Mouse (Mus musculus): ENCODE data around the gene Lrrc8b. TPM values are rescaled to one million over a fixed set of nuclear protein-coding genes. Genes with fewer than 3 reads are reported as not detected.

Lrrc8b gene
- polyA plus RNA-seq, 1 experiment from 2014 or later, result 18.5 TPM

- Histone ChIP-seq H3K27me3 (ENCODE audit: control insufficient read depth, insufficient read depth, low read depth, low read length) (no peaks in the 10 kb centered on the region), H3K36me3 (ENCODE audit: control insufficient read depth, insufficient read depth, low read length) (no peaks in the 10 kb centered on the region), H3K27ac (ENCODE audit: low read length) (no peak overlapping the region), H3K9me3 (replicated peaks; ENCODE audit: control insufficient read depth, low read length, poor library complexity, severe bottlenecking) (no peaks in the 10 kb centered on the region), H3K9ac (ENCODE audit: low read depth, low read length) (no peak overlapping the region), H3K4me3 (ENCODE audit: low read depth, low read length) (no peak overlapping the region), H3K4me2 (ENCODE audit: low read length) (no peak overlapping the region), H3K4me1 (ENCODE audit: control insufficient read depth, insufficient read depth, low read length) (no peaks in the 10 kb centered on the region)
- 91% methylated on average over 5 of the region's 6 CpGs for WGBS
- ATAC-seq, result no peak
Observed at GRCm38 (mm10) chr5:105401536-105401935, 14.0 kb upstream of the Lrrc8b start.

- Histone ChIP-seq H3K9me3 (replicated peaks; ENCODE audit: control insufficient read depth, low read length, poor library complexity, severe bottlenecking) (no peaks in the 10 kb centered on the region), H3K4me3 (ENCODE audit: low read depth, low read length) (no peak overlapping the region), H3K4me1 (ENCODE audit: control insufficient read depth, insufficient read depth, low read length) (no peaks in the 10 kb centered on the region), H3K4me2 (ENCODE audit: low read length) (no peak overlapping the region), H3K27me3 (ENCODE audit: control insufficient read depth, insufficient read depth, low read depth, low read length) (no peaks in the 10 kb centered on the region), H3K36me3 (ENCODE audit: control insufficient read depth, insufficient read depth, low read length) (no peaks in the 10 kb centered on the region), H3K27ac (ENCODE audit: low read length) (no peak overlapping the region), H3K9ac (ENCODE audit: low read depth, low read length) (no peak overlapping the region)
- WGBS, result 7% methylated on average over 8 of the region's 8 CpGs
- no peak for ATAC-seq
Observed at GRCm38 (mm10) chr5:105404961-105405360, 10.6 kb upstream of the Lrrc8b start.

- no peaks in the 10 kb centered on the region for H3K4me1 ChIP-seq (ENCODE audit: control insufficient read depth, insufficient read depth, low read length)
- ATAC-seq, result no peak
- WGBS, result 88% methylated on average over 5 of the region's 5 CpGs
Observed at GRCm38 (mm10) chr5:105407661-105408060, 7.9 kb upstream of the Lrrc8b start.

GRCm38 (mm10) chr5:105409092-105409491, 6.5 kb upstream of the Lrrc8b start:
- 92% methylated on average over 4 of the region's 4 CpGs for WGBS

More at GRCm38 (mm10) chr5:105407661-105408060, 7.9 kb upstream of the Lrrc8b start:
- no peaks in the 10 kb centered on the region for H3K27me3 ChIP-seq (ENCODE audit: control insufficient read depth, insufficient read depth, low read depth, low read length)
- H3K4me3 ChIP-seq (ENCODE audit: low read depth, low read length), result no peak overlapping the region
- H3K9ac ChIP-seq (ENCODE audit: low read depth, low read length), result no peak overlapping the region
- no peak overlapping the region for H3K27ac ChIP-seq (ENCODE audit: low read length)
- no peak overlapping the region for H3K4me2 ChIP-seq (ENCODE audit: low read length)
- H3K9me3 ChIP-seq (replicated peaks; ENCODE audit: control insufficient read depth, low read length, poor library complexity, severe bottlenecking), result no peaks in the 10 kb centered on the region
- no peaks in the 10 kb centered on the region for H3K36me3 ChIP-seq (ENCODE audit: control insufficient read depth, insufficient read depth, low read length)

GRCm38 (mm10) chr5:105410521-105411293, 4.9 kb upstream of the Lrrc8b start:
- H3K4me2 ChIP-seq (ENCODE audit: low read length), result no peak overlapping the region
- no peaks in the 10 kb centered on the region for H3K9me3 ChIP-seq (replicated peaks; ENCODE audit: control insufficient read depth, low read length, poor library complexity, severe bottlenecking)
- no peaks in the 10 kb centered on the region for H3K36me3 ChIP-seq (ENCODE audit: control insufficient read depth, insufficient read depth, low read length)
- no peaks in the 10 kb centered on the region for H3K27me3 ChIP-seq (ENCODE audit: control insufficient read depth, insufficient read depth, low read depth, low read length)
- ATAC-seq, result no peak
- peaks cover 4% of the 10 kb centered on the region; the same call in 1 of the 2 replicates for H3K4me1 ChIP-seq (ENCODE audit: control insufficient read depth, insufficient read depth, low read length)
- H3K4me3 ChIP-seq (ENCODE audit: low read depth, low read length), result no peak overlapping the region
- 62% methylated on average over 6 of the region's 6 CpGs for WGBS
- H3K27ac ChIP-seq (ENCODE audit: low read length), result no peak overlapping the region
- no peak overlapping the region for H3K9ac ChIP-seq (ENCODE audit: low read depth, low read length)

More at GRCm38 (mm10) chr5:105409092-105409491, 6.5 kb upstream of the Lrrc8b start:
- H3K9me3 ChIP-seq (replicated peaks; ENCODE audit: control insufficient read depth, low read length, poor library complexity, severe bottlenecking), result no peaks in the 10 kb centered on the region
- H3K4me1 ChIP-seq (ENCODE audit: control insufficient read depth, insufficient read depth, low read length), result no peaks in the 10 kb centered on the region
- no peak overlapping the region for H3K4me3 ChIP-seq (ENCODE audit: low read depth, low read length)
- no peak overlapping the region for H3K9ac ChIP-seq (ENCODE audit: low read depth, low read length)
- no peak for ATAC-seq
- no peaks in the 10 kb centered on the region for H3K36me3 ChIP-seq (ENCODE audit: control insufficient read depth, insufficient read depth, low read length)
- no peaks in the 10 kb centered on the region for H3K27me3 ChIP-seq (ENCODE audit: control insufficient read depth, insufficient read depth, low read depth, low read length)
- no peak overlapping the region for H3K4me2 ChIP-seq (ENCODE audit: low read length)
- no peak overlapping the region for H3K27ac ChIP-seq (ENCODE audit: low read length)

- WGBS, result 60% methylated on average over 4 of the region's 4 CpGs
- ATAC-seq, result no peak
- no peak overlapping the region for H3K27ac ChIP-seq (ENCODE audit: low read length)
Observed at GRCm38 (mm10) chr5:105411294-105411570, 4.3 kb upstream of the Lrrc8b start.

GRCm38 (mm10) chr5:105411768-105412167, 3.8 kb upstream of the Lrrc8b start:
- Histone ChIP-seq H3K9me3 (replicated peaks; ENCODE audit: control insufficient read depth, low read length, poor library complexity, severe bottlenecking) (no peaks in the 10 kb centered on the region), H3K27me3 (ENCODE audit: control insufficient read depth, insufficient read depth, low read depth, low read length) (no peaks in the 10 kb centered on the region), H3K4me3 (ENCODE audit: low read depth, low read length) (no peak overlapping the region), H3K27ac (ENCODE audit: low read length) (no peak overlapping the region), H3K36me3 (ENCODE audit: control insufficient read depth, insufficient read depth, low read length) (no peaks in the 10 kb centered on the region), H3K4me1 (ENCODE audit: control insufficient read depth, insufficient read depth, low read length) (peaks cover 8% of the 10 kb centered on the region; the same call in 1 of the 2 replicates), H3K9ac (ENCODE audit: low read depth, low read length) (no peak overlapping the region), H3K4me2 (ENCODE audit: low read length) (no peak overlapping the region)
- WGBS, result 84% methylated on average over 2 of the region's 2 CpGs
- no peak for ATAC-seq

More at GRCm38 (mm10) chr5:105411294-105411570, 4.3 kb upstream of the Lrrc8b start:
- H3K4me3 ChIP-seq (ENCODE audit: low read depth, low read length), result no peak overlapping the region
- no peak overlapping the region for H3K9ac ChIP-seq (ENCODE audit: low read depth, low read length)
- no peaks in the 10 kb centered on the region for H3K27me3 ChIP-seq (ENCODE audit: control insufficient read depth, insufficient read depth, low read depth, low read length)
- H3K36me3 ChIP-seq (ENCODE audit: control insufficient read depth, insufficient read depth, low read length), result no peaks in the 10 kb centered on the region
- H3K4me1 ChIP-seq (ENCODE audit: control insufficient read depth, insufficient read depth, low read length), result peaks cover 4% of the 10 kb centered on the region; the same call in 1 of the 2 replicates
- no peak overlapping the region for H3K4me2 ChIP-seq (ENCODE audit: low read length)
- no peaks in the 10 kb centered on the region for H3K9me3 ChIP-seq (replicated peaks; ENCODE audit: control insufficient read depth, low read length, poor library complexity, severe bottlenecking)

GRCm38 (mm10) chr5:105412634-105413033, 2.9 kb upstream of the Lrrc8b start:
- no peaks in the 10 kb centered on the region for H3K36me3 ChIP-seq (ENCODE audit: control insufficient read depth, insufficient read depth, low read length)
- H3K4me2 ChIP-seq (ENCODE audit: low read length), result no peak overlapping the region
- H3K4me3 ChIP-seq (ENCODE audit: low read depth, low read length), result no peak overlapping the region
- WGBS, result 85% methylated on average over 3 of the region's 3 CpGs
- peaks cover 8% of the 10 kb centered on the region; the same call in 1 of the 2 replicates for H3K4me1 ChIP-seq (ENCODE audit: control insufficient read depth, insufficient read depth, low read length)
- no peak overlapping the region for H3K9ac ChIP-seq (ENCODE audit: low read depth, low read length)
- no peak overlapping the region for H3K27ac ChIP-seq (ENCODE audit: low read length)
- peaks cover under 1% of the 10 kb centered on the region; the same call in 1 of the 2 replicates for H3K9me3 ChIP-seq (replicated peaks; ENCODE audit: control insufficient read depth, low read length, poor library complexity, severe bottlenecking)
- no peak for ATAC-seq
- H3K27me3 ChIP-seq (ENCODE audit: control insufficient read depth, insufficient read depth, low read depth, low read length), result no peaks in the 10 kb centered on the region

- Histone ChIP-seq H3K27ac (ENCODE audit: low read length) (peak overlapping the region; percentile 93), H3K9me3 (replicated peaks; ENCODE audit: control insufficient read depth, low read length, poor library complexity, severe bottlenecking) (peaks cover 14% of the 10 kb centered on the region), H3K27me3 (ENCODE audit: control insufficient read depth, insufficient read depth, low read depth, low read length) (no peaks in the 10 kb centered on the region), H3K4me2 (ENCODE audit: low read length) (peak overlapping the region; percentile 87), H3K36me3 (ENCODE audit: control insufficient read depth, insufficient read depth, low read length) (peaks cover 7% of the 10 kb centered on the region; the same call in 1 of the 2 replicates), H3K9ac (ENCODE audit: low read depth, low read length) (peak overlapping the region; percentile 98), H3K4me1 (ENCODE audit: control insufficient read depth, insufficient read depth, low read length) (peaks cover 8% of the 10 kb centered on the region; the same call in 1 of the 2 replicates), H3K4me3 (ENCODE audit: low read depth, low read length) (peak overlapping the region; percentile 85)
- no peak for ATAC-seq
- WGBS, result 79% methylated on average over 12 of the region's 12 CpGs
Observed at GRCm38 (mm10) chr5:105414341-105415120, 1.0 kb upstream of the Lrrc8b start.
